Mouse (Mus musculus): Measurements from ENCODE around the gene Ccr10.

DNA sequence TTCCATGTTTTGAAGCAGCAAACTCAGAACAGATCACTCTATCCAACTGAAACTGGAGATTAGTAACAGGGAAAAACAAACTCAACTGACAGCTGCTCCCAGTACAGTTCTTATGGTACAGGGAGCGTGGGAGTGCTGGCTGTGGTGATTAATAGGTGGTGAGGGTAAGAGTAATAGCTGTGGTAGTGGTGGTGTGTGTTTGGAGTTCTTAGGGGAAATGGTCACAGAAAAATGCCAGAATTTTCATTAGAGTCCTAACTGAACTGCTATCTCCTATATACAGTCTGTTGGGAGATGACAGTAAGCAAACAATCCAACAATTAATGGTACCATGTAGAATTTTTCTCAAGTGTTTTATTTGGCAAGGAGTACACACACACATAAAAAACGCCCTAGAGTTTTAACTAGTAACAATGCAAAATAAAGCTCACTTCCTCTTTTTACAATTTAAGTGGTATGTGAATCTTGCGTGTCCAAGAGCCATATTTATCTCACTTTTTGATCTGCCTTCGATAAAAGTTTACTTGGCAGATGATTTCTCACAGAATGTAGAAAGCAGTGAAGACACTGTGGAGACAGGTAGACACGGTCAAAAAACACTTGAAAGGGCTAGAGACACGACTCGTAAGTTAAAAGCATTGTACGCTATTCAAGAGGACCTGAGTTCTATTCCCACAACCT, 46.2 kb upstream of the Ccr10 start:
- TF ChIP-seq CTCF (IDR thresholded peaks at IDR 0.05; ENCODE audit: extremely low read depth, insufficient read depth, low read length) (no peak), POLR2A (IDR thresholded peaks at IDR 0.05; ENCODE audit: extremely low read depth, insufficient read depth, low read length) (no peak)

All from cortical plate, adult 2 months (tissue).